Mouse (Mus musculus): ENCODE results near the gene Synj2bp.

DNA sequence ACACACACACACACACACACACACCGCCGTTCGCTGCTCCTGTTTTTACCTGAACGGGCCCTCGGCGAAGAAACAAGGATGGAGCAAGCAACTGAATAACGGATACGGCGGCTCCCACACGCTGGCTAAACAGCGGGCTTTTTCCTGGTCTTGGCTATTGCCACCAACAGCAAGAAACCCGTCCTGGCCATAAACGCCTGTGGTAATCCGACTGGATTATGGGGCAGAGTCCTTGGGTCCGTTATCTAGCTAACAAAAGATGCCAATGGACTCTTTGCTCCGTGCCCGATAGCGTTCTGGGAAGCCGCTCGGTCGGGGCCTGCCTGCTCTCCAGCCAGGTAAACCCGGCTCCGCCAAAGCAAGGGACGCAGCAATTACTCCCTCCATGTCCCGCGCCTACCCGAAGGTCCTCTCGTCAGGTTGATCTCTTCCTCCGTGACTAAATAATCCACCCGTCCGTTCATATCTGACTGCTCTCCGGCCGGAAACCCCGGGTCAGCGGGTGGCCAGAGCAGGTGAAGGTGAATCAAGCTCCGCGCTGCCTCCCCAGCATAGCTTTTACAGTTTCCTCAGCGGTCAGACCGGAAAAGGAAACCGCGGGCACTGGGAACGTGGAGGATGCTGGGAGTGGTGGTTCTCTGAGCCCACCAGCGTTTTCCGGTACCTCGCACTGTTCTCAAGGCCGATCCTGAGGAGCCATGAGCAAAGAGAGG, at the start of gene Synj2bp, which contains the start of gene Gm20498:
- TF ChIP-seq CTCF (conservative IDR thresholded peaks at IDR 0.05; ENCODE audit: insufficient read depth, insufficient read length, low read depth, low read length) (no peak), POLR2A (IDR thresholded peaks at IDR 0.05; ENCODE audit: low read depth, low read length) (no peak)
